Mouse (Mus musculus) midbrain, embryonic 13.5 days (tissue): Measurements from ENCODE around the gene Nsmce4a. TPM values are rescaled to one million over a fixed set of nuclear protein-coding genes. Genes with fewer than 3 reads are reported as not detected.
A peak's percentile ranks its signal among the peaks of the same experiment; 100 is the strongest.

Experiments
- ATAC-seq: fragments of 200-750 bp; cut with Nextera tagmentation; 2 replicates; pipeline ENCODE4 v1.8.0; 2017; ENCODE audit warnings: mild to moderate bottlenecking, moderate TSS enrichment, moderate library complexity
- H3K27ac ChIP-seq: fragments of 300-500 bp; sonication (generic); 2 replicates; pipeline ENCODE4 v1.5.1; 2015; ENCODE audit warnings: inconsistent platforms, mild to moderate bottlenecking, moderate library complexity
- H3K27me3 ChIP-seq: fragments of 300-500 bp; sonication (generic); 2 replicates; pipeline ENCODE4 v1.6.1; 2015; ENCODE audit warnings: mild to moderate bottlenecking, inconsistent platforms
- H3K36me3 ChIP-seq: fragments of 300-500 bp; sonication (generic); 2 replicates; pipeline ENCODE4 v1.6.1; 2015; ENCODE audit warnings: mild to moderate bottlenecking, inconsistent platforms
- H3K4me1 ChIP-seq: fragments of 300-500 bp; sonication (generic); replicated peaks from 2 replicates; pipeline ENCODE4 v1.6.1; 2015; ENCODE audit warnings: inconsistent platforms
- H3K4me2 ChIP-seq: fragments of 300-500 bp; sonication (generic); replicated peaks from 2 replicates; pipeline ENCODE4 v1.6.1; 2015; ENCODE audit warnings: moderate library complexity, mild to moderate bottlenecking, inconsistent platforms
- H3K4me3 ChIP-seq: fragments of 300-500 bp; sonication (generic); replicated peaks from 2 replicates; pipeline ENCODE4 v1.5.1; 2015; ENCODE audit warnings: mild to moderate bottlenecking, inconsistent platforms
- H3K9ac ChIP-seq: fragments of 300-500 bp; sonication (generic); replicated peaks from 2 replicates; pipeline ENCODE4 v1.6.1; 2015; ENCODE audit warnings: mild to moderate bottlenecking, inconsistent platforms
- H3K9me3 ChIP-seq: fragments of 300-500 bp; sonication (generic); 2 replicates; pipeline ENCODE4 v1.6.1; 2016; ENCODE audit warnings: mild to moderate bottlenecking, inconsistent platforms
- WGBS: fragments of 180-500 bp; shearing (Covaris S2); methylation state at CpG from one replicate; pipeline ENCODE4 v1.1.7; 2015; 5-methylcytosine and 5-hydroxymethylcytosine counted together
- polyA plus RNA-seq: library from polyadenylated mRNA; unstranded; fragments of >200 nt; fragmentation: Nextera tagmentation; extraction: Ambion mirVana; gene quantifications from 2 replicates; pipeline ENCODE4 v1.2.1, GENCODE M21; 2015

Nsmce4a gene
- polyA plus RNA-seq, 1 experiment from 2014 or later: 114 TPM

DNA sequence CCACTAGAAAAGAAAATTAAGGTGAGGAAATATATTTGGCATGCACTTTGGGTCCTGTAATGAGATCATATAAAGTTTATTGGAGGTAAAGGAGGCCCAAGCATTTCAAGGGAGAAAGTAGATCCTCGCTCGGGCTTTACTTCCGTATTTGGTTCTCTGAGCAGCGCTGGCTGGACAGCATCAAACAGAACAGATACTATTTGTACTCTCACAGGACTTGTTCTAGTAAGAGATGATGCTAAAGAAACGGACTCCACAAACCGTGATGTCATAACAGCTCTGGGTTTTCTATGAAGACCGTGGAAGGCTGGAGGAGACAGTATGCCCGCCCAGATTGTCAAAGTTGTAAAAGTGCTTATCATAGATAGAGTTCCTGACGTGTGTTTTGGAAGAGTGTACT lies 45.6 kb downstream of the Nsmce4a start:
- WGBS: 90% methylated on average over 9 of the region's 9 CpGs
- Histone ChIP-seq H3K27me3 (no peaks in the 10 kb centered on the region), H3K9me3 (no peaks in the 10 kb centered on the region), H3K27ac (no peak overlapping the region), H3K4me1 (no peaks in the 10 kb centered on the region), H3K9ac (no peak overlapping the region), H3K4me3 (no peak overlapping the region), H3K36me3 (peaks cover 18% of the 10 kb centered on the region), H3K4me2 (no peak overlapping the region)
- ATAC-seq: no peak

GRCm38 (mm10) chr7:130523451-130523850 lies 49.5 kb downstream of the Nsmce4a start:
- Histone ChIP-seq H3K9ac (no peak overlapping the region), H3K9me3 (no peaks in the 10 kb centered on the region), H3K4me3 (no peak overlapping the region), H3K27ac (no peak overlapping the region), H3K4me1 (peaks cover 3% of the 10 kb centered on the region), H3K4me2 (no peak overlapping the region), H3K27me3 (no peaks in the 10 kb centered on the region), H3K36me3 (no peaks in the 10 kb centered on the region)
- no peak for ATAC-seq
- WGBS: 95% methylated on average over 8 of the region's 8 CpGs

DNA sequence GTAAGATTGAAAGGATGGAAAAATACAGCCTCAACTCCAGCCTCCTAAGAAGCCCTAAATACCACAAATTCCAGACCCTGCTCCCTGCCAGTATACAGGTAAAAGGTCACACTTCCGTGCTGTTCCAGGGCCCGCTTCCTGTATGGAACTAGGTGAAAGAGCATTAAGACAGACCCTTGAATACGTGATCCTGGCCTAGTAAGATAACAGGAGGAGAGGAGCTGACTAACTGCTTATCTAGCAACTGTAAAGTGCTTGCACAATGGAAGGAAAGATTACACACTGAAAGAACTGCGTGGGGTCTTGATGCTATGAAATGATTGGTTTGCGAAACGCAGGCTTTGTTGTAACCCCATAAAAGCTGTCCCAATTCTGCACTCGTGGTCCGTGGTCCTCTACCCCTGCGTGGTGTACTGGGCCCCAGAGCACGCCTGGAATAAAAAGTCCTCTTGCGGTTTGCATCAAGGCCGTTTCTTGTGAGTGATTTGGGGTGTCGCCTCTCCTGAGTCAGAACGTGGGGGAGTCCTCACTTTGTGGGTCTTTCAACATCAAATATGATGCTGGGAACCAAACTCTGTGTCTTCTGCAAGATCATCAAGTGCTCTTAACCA lies 52.0 kb downstream of the Nsmce4a start:
- no peak overlapping the region for H3K9ac ChIP-seq
- no peaks in the 10 kb centered on the region for H3K27me3 ChIP-seq
- no peaks in the 10 kb centered on the region for H3K36me3 ChIP-seq
- ATAC-seq: no peak
- 92% methylated on average over 14 of the region's 14 CpGs for WGBS
- H3K4me2 ChIP-seq: no peak overlapping the region
- peaks cover 24% of the 10 kb centered on the region for H3K4me1 ChIP-seq
- no peak overlapping the region for H3K27ac ChIP-seq
- no peaks in the 10 kb centered on the region for H3K9me3 ChIP-seq
- H3K4me3 ChIP-seq: no peak overlapping the region

GRCm38 (mm10) chr7:130520049-130520425 lies 52.9 kb downstream of the Nsmce4a start, which contains the start of gene Ate1:
Ate1 (minus strand) TSS chr7:130520369.
- Histone ChIP-seq H3K9ac (peak within 1 kb of the TSS; percentile 94), H3K9me3 (no peaks in the 10 kb centered on the region), H3K36me3 (peaks cover 2% of the 10 kb centered on the region; the same call in 1 of the 2 replicates), H3K4me3 (peak within 1 kb of the TSS; percentile 89), H3K4me1 (peaks cover 24% of the 10 kb centered on the region), H3K4me2 (peak within 1 kb of the TSS; percentile 74), H3K27ac (peak within 1 kb of the TSS; percentile 98), H3K27me3 (no peaks in the 10 kb centered on the region)
- WGBS: 23% methylated on average over 19 of the region's 20 CpGs
- no peak for ATAC-seq

DNA sequence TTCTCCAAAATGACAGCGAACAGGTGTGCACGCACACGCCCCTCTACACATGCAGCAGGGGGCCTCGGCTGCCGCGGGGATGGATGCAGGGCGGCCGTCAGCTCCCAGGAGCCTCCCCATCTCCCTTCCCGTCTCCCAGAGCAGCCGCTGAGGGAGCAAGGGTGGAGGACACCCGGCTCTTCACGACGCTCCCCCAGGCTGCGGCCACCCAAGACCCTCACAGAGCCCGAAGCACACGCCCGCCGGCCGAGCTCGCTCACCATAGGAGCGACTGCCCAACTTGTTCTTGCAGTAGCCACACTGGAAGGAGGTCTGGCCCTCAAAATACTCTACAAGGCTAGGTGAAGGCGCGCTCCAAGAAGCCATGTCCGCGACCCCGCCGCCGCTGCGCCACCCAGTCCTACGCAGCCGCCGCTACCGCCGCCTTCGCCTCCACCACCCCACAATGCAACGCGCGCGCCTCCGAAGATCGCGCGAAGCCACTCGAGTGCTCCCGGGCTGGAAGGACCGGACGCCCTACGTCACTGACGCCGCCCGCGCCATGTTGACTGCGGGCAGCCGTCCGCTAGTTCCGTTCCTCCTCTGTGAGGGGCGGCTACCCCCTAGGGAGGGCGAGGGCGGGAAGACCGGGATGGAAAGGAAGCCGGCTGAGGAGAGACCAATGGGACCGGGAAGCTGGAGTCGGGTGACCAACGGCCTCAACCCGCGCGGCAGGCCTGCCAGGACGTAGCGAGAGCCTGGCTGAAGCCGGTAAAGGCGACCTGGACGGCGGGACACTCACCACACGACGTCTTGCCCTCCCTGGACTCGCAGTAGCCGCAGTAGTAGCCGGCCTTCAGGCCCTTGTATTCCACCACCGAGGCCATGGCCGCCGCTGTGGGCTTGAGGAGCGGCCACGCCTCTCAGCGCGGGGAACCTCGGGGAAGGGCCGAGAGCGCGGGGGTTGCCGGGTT lies 53.5 kb downstream of the Nsmce4a start:
- Histone ChIP-seq H3K4me2 (peak overlapping the region; percentile 74), H3K9me3 (no peaks in the 10 kb centered on the region), H3K36me3 (peaks cover 6% of the 10 kb centered on the region; the same call in 1 of the 2 replicates), H3K27ac (peak overlapping the region; percentile 98), H3K4me1 (peaks cover 24% of the 10 kb centered on the region), H3K4me3 (peak overlapping the region; percentile 89), H3K9ac (peak overlapping the region; percentile 94), H3K27me3 (no peaks in the 10 kb centered on the region)
- WGBS: under 1% methylated on average over 82 of the region's 90 CpGs
- peak; percentile 97 for ATAC-seq

GRCm38 (mm10) chr7:130518213-130519095 lies 54.5 kb downstream of the Nsmce4a start:
- peak overlapping the region; percentile 98 for H3K27ac ChIP-seq
- peak overlapping the region; percentile 74 for H3K4me2 ChIP-seq
- peaks cover 24% of the 10 kb centered on the region for H3K4me1 ChIP-seq
- no peaks in the 10 kb centered on the region for H3K9me3 ChIP-seq
- H3K4me3 ChIP-seq: peak overlapping the region; percentile 89
- no peaks in the 10 kb centered on the region for H3K27me3 ChIP-seq
- H3K36me3 ChIP-seq: peaks cover 10% of the 10 kb centered on the region
- peak overlapping the region; percentile 94 for H3K9ac ChIP-seq
- no peak for ATAC-seq
- WGBS: 46% methylated on average over 26 of the region's 26 CpGs

DNA sequence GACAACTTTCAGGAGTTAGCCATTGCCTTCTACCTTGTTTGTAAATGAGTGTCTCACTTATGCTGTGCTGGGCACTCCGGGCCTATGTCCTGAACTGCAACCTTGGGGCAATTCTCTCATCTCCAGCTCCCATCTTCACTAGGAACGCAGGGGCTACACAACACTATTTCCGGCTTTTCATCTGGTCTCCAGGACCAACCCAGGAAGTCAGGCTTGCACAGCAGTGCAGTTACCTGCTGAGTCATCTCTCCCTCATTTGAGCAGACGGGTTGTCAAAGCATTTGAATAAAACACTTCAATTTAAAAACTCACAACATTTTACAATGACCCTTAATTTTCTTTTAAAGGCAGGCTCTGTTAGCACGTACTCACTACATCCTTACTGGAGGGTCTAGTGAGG lies 62.7 kb downstream of the Nsmce4a start:
- no peaks in the 10 kb centered on the region for H3K27me3 ChIP-seq
- no peak overlapping the region for H3K4me2 ChIP-seq
- peaks cover 66% of the 10 kb centered on the region for H3K36me3 ChIP-seq
- H3K4me3 ChIP-seq: no peak overlapping the region
- H3K9ac ChIP-seq: no peak overlapping the region
- no peak for ATAC-seq
- H3K4me1 ChIP-seq: no peaks in the 10 kb centered on the region
- no peak overlapping the region for H3K27ac ChIP-seq
- H3K9me3 ChIP-seq: no peaks in the 10 kb centered on the region
- 98% methylated on average over 5 of the region's 5 CpGs for WGBS

DNA sequence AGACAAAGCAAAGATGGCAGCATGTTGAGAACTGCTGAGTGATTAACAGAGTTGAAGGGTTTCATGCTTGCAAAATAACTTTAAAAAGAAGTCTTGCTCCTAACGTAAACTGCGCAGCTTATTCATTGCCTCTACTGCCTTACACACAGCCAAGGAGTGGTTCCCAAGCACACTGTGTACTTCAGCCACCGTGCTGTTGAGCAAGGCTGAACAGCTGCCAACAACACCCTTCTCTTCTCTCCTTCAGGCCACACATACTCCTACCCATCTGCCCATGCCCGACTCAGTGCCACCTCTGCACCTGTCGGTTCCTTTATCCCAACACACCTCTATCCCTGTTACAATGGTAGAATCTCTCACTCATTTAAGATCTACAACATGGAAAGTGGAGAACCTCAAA lies 69.9 kb downstream of the Nsmce4a start:
- H3K4me3 ChIP-seq: no peak overlapping the region
- H3K27me3 ChIP-seq: no peaks in the 10 kb centered on the region
- H3K36me3 ChIP-seq: peaks cover 61% of the 10 kb centered on the region
- H3K27ac ChIP-seq: no peak overlapping the region
- no peak overlapping the region for H3K9ac ChIP-seq
- WGBS: 96% methylated on average over 5 of the region's 5 CpGs
- no peak overlapping the region for H3K4me2 ChIP-seq
- no peaks in the 10 kb centered on the region for H3K4me1 ChIP-seq
- no peaks in the 10 kb centered on the region for H3K9me3 ChIP-seq
- ATAC-seq: no peak

- Histone ChIP-seq H3K27me3 (no peaks in the 10 kb centered on the region), H3K36me3 (peaks cover 49% of the 10 kb centered on the region), H3K27ac (no peak overlapping the region), H3K4me1 (no peaks in the 10 kb centered on the region), H3K4me3 (no peak overlapping the region), H3K4me2 (no peak overlapping the region), H3K9me3 (no peaks in the 10 kb centered on the region), H3K9ac (no peak overlapping the region)
- ATAC-seq: no peak
- WGBS: 85% methylated on average over 1 of the region's 1 CpGs
Measured at GRCm38 (mm10) chr7:130501499-130501898, 71.4 kb downstream of the Nsmce4a start.

DNA sequence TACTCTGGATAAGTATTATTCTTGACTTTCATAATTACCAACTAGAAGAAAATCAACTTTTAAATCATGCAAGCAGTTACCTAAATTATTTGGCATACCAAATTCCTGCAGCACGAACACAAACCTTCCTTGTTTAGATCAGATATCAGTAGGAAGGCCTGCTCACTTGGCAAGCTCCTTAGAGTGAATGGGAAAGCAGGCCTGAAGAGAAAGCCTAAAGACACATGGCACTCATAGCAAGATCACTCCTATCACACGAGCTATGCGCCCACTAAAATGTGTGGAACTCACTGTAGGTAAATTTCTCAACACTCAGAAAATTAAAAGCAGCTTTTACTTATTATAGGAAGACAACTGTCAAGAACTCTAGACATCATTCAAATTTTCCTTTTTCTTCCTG lies 79.6 kb downstream of the Nsmce4a start:
- Histone ChIP-seq H3K4me1 (no peaks in the 10 kb centered on the region; the same call in 1 of the 2 replicates), H3K27ac (no peak overlapping the region), H3K4me3 (no peak overlapping the region), H3K9me3 (no peaks in the 10 kb centered on the region), H3K27me3 (no peaks in the 10 kb centered on the region), H3K4me2 (no peak overlapping the region), H3K36me3 (peaks cover 9% of the 10 kb centered on the region), H3K9ac (no peak overlapping the region)
- no peak for ATAC-seq
- 93% methylated on average over 3 of the region's 3 CpGs for WGBS

DNA sequence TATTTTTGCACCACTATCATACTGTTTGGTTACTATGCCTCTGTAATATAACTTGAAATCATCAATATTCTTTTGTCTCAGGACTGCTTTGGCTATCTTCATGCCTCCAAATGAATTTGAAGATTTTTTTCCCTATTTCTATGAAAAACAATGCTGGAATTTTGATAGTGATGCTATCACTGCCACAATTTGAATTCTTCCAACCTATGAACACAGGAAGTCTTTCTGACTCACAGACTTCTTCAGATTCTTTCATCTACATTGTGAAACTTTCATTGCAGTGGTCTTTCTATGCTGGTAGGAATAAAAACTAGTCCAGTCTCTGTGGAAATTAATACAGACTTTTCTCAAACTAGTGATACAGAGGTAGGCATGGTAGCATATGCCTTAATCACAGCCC lies 80.9 kb downstream of the Nsmce4a start:
- peaks cover 19% of the 10 kb centered on the region for H3K36me3 ChIP-seq
- no peak for ATAC-seq
- no peaks in the 10 kb centered on the region; the same call in 1 of the 2 replicates for H3K9me3 ChIP-seq
- H3K4me3 ChIP-seq: no peak overlapping the region
- no peak overlapping the region for H3K4me2 ChIP-seq
- no peaks in the 10 kb centered on the region for H3K27me3 ChIP-seq
- no peak overlapping the region for H3K9ac ChIP-seq
- no peaks in the 10 kb centered on the region; the same call in 1 of the 2 replicates for H3K4me1 ChIP-seq
- H3K27ac ChIP-seq: no peak overlapping the region
